8 mouse cellular contexts compared by ENCODE assay signal in the genomic region with DNA sequence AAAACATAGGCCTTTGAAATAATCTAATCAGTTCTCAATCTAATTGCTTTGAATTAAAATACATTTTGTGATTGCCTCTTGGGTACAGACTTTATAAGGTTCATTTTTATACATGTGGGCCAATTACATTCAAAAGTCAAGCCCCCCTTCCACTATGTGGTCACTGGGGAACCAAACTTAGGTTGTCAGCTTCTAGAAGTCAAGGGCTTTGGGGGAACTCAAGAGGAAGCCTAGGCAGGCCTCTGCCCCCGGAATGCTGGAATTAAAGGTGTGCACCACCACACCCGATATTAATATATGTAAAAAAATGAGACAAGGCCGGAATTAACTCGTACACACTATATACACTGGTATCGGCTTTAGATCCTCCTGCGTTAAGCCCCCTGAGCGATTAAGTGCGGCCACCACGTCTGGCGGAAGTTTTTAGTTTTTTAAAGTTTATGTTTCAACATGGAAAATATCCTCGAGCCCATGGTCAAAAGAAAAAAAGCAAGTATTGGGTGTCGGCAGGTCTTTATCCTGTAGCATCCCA. TPM values are rescaled to one million over a fixed set of nuclear protein-coding genes. Genes with fewer than 3 reads are reported as not detected.
DNase-seq lines count a peak whose midpoint lies in the region; ATAC-seq and TF ChIP-seq lines count a peak whose summit lies in the region.

No protein-coding gene starts in this region.

- H3K9me3 ChIP-seq in embryonic facial prominence, embryonic 11.5 days (replicated peaks; ENCODE audit: control insufficient read depth, low read length) = no peaks in the 10 kb centered on the region
- H3K9me3 ChIP-seq in intestine, embryonic 16.5 days (ENCODE audit: control insufficient read depth, low read length) = no peaks in the 10 kb centered on the region
- no peaks in the 10 kb centered on the region for H3K9me3 ChIP-seq in neural tube, embryonic 12.5 days

- intact Hi-C loops in left cerebral cortex, adult 2 months (cut with DNase I) = no loop called here
- intact Hi-C loops in left cerebral cortex, postnatal 14 days (cut with DNase I) = no loop called here

- WGBS in embryonic facial prominence, embryonic 11.5 days = 3% methylated on average over 12 of the region's 12 CpGs
- 2% methylated on average over 12 of the region's 12 CpGs for whole genome bisulfite sequencing in intestine, embryonic 16.5 days
- WGBS in neural tube, embryonic 12.5 days = 3% methylated on average over 12 of the region's 12 CpGs

- no peaks in the 10 kb centered on the region for H3K36me3 ChIP-seq in embryonic facial prominence, embryonic 11.5 days (replicated peaks; ENCODE audit: control insufficient read depth, insufficient read depth, low read depth, low read length)
- H3K36me3 ChIP-seq in intestine, embryonic 16.5 days (ENCODE audit: control insufficient read depth, insufficient read depth, low read length) = no peaks in the 10 kb centered on the region
- H3K36me3 ChIP-seq in neural tube, embryonic 12.5 days = 0 out of 2 replicates have a peak, but pooled peaks cover 2% of the 10 kb centered on the region

- no peaks in the 10 kb centered on the region for H3K4me1 ChIP-seq in embryonic facial prominence, embryonic 11.5 days (ENCODE audit: control insufficient read depth, insufficient read depth, low read length)
- H3K4me1 ChIP-seq in intestine, embryonic 16.5 days (ENCODE audit: control insufficient read depth, insufficient read depth, low read length) = peaks cover 22% of the 10 kb centered on the region
- peaks cover 25% of the 10 kb centered on the region for H3K4me1 ChIP-seq in neural tube, embryonic 12.5 days

- H3K27me3 ChIP-seq in embryonic facial prominence, embryonic 11.5 days (ENCODE audit: control insufficient read depth, insufficient read depth, low read length) = no peaks in the 10 kb centered on the region
- no peaks in the 10 kb centered on the region for H3K27me3 ChIP-seq in intestine, embryonic 16.5 days (replicated peaks; ENCODE audit: control insufficient read depth, insufficient read depth, low read length)
- H3K27me3 ChIP-seq in neural tube, embryonic 12.5 days (replicated peaks) = no peaks in the 10 kb centered on the region

- no peak for ATAC-seq in embryonic facial prominence, embryonic 11.5 days (replicated peaks; ENCODE audit: insufficient number of reproducible peaks, low FRiP score, low TSS enrichment, low read depth)
- ATAC-seq in intestine, embryonic 16.5 days = peak; percentile 22; the same call in 1 of the 2 replicates
- no peak for ATAC-seq in neural tube, embryonic 12.5 days (ENCODE audit: low FRiP score, low read depth)

- no peak for TF ChIP-seq CTCF in left cerebral cortex, adult 2 months (IDR thresholded peaks at IDR 0.05)

- H3K4me2 ChIP-seq in embryonic facial prominence, embryonic 11.5 days (ENCODE audit: low read depth, low read length) = peak overlapping the region; percentile 57
- H3K4me2 ChIP-seq in intestine, embryonic 16.5 days (ENCODE audit: low read depth, low read length) = peak overlapping the region; percentile 81
- H3K4me2 ChIP-seq in neural tube, embryonic 12.5 days (replicated peaks) = peak overlapping the region; percentile 85

- DNase-seq in left cerebral cortex, adult 2 months (ENCODE audit: extremely low spot score in 1 of 2, low spot score in 2 of 2) = no peak
- DNase-seq in left cerebral cortex, postnatal 14 days (ENCODE audit: low spot score in 2 of 2) = no peak
- no peak for DNase-seq in embryonic facial prominence, embryonic 11.5 days (ENCODE audit: low spot score)
- DNase-seq in layer of hippocampus, adult 9-11 months = no peak
- no peak for DNase-seq in frontal cortex, adult 2 months (ENCODE audit: extremely low spot score in 1 of 2, low spot score in 1 of 2)
- no peak for DNase-seq in spleen, adult 18-20 months

- H3K4me3 ChIP-seq in left cerebral cortex, adult 2 months = peak overlapping the region; percentile 64
- H3K4me3 ChIP-seq in embryonic facial prominence, embryonic 11.5 days (ENCODE audit: low read depth, low read length) = peak overlapping the region; percentile 56
- peak overlapping the region; percentile 72 for H3K4me3 ChIP-seq in intestine, embryonic 16.5 days (ENCODE audit: low read length)
- H3K4me3 ChIP-seq in neural tube, embryonic 12.5 days = peak overlapping the region; percentile 61

- H3K9ac ChIP-seq in embryonic facial prominence, embryonic 11.5 days (replicated peaks; ENCODE audit: low read length) = peak overlapping the region; percentile 85
- H3K9ac ChIP-seq in intestine, embryonic 16.5 days (ENCODE audit: low read depth, low read length) = peak overlapping the region; percentile 85
- H3K9ac ChIP-seq in neural tube, embryonic 12.5 days = peak overlapping the region; percentile 76

- peak overlapping the region; percentile 88 for H3K27ac ChIP-seq in left cerebral cortex, adult 2 months
- H3K27ac ChIP-seq in embryonic facial prominence, embryonic 11.5 days (replicated peaks; ENCODE audit: low read depth, low read length) = no peak overlapping the region; the same call in 1 of the 2 replicates
- peak overlapping the region; percentile 99 for H3K27ac ChIP-seq in intestine, embryonic 16.5 days (ENCODE audit: low read length)
- H3K27ac ChIP-seq in neural tube, embryonic 12.5 days = no peak overlapping the region

RNA-seq across cellular contexts. Expression of gene Hnrnpf, which starts 16.1 kb away (rescaled TPM):
- total RNA-seq in left cerebral cortex, adult 2 months (2021) = 100 to 1,000 TPM; 111 to 116 TPM
- total RNA-seq in left cerebral cortex, postnatal 14 days (2021) = 100 to 1,000 TPM; 123 to 145 TPM
- polyA plus RNA-seq in embryonic facial prominence, embryonic 11.5 days (2014; fragmentation: Nextera tagmentation; extraction: Ambion mirVana) = 865 and 885 TPM in 2 replicates
- polyA plus RNA-seq in intestine, embryonic 16.5 days (2015; fragmentation: Nextera tagmentation; extraction: Ambion mirVana) = 751 and 822 TPM in 2 replicates
- polyA plus RNA-seq in neural tube, embryonic 12.5 days (2016; fragmentation: Nextera tagmentation; extraction: Ambion mirVana) = 463 and 469 TPM in 2 replicates
- 121 and 126 TPM in 2 replicates for polyA plus RNA-seq in frontal cortex, adult 2 months (2012; rRNA removed)

RNA-seq across cellular contexts. Expression of gene Fxyd4, which starts 21.2 kb away (rescaled TPM):
- total RNA-seq in left cerebral cortex, adult 2 months (2021) = not detected
- total RNA-seq in left cerebral cortex, postnatal 14 days (2021) = not detected
- polyA plus RNA-seq in embryonic facial prominence, embryonic 11.5 days (2014; fragmentation: Nextera tagmentation; extraction: Ambion mirVana) = 0.26 and 0.83 TPM in 2 replicates
- polyA plus RNA-seq in intestine, embryonic 16.5 days (2015; fragmentation: Nextera tagmentation; extraction: Ambion mirVana) = 1.2 and 2.0 TPM in 2 replicates
- 1.2 and 2.7 TPM in 2 replicates for polyA plus RNA-seq in neural tube, embryonic 12.5 days (2016; fragmentation: Nextera tagmentation; extraction: Ambion mirVana)
- 0.08 TPM in 1 of 2 replicates, not detected in the other for polyA plus RNA-seq in frontal cortex, adult 2 months (2012; rRNA removed)

RNA-seq across cellular contexts. Expression of gene Zfp239, which starts 54.4 kb away (rescaled TPM):
- total RNA-seq in left cerebral cortex, adult 2 months (2021) = 10 to 100 TPM; 44.7 to 49.2 TPM
- 10 to 100 TPM; 40.2 to 46.0 TPM for total RNA-seq in left cerebral cortex, postnatal 14 days (2021)
- 13.9 and 15.5 TPM in 2 replicates for polyA plus RNA-seq in embryonic facial prominence, embryonic 11.5 days (2014; fragmentation: Nextera tagmentation; extraction: Ambion mirVana)
- polyA plus RNA-seq in intestine, embryonic 16.5 days (2015; fragmentation: Nextera tagmentation; extraction: Ambion mirVana) = 3.7 and 5.4 TPM in 2 replicates
- polyA plus RNA-seq in neural tube, embryonic 12.5 days (2016; fragmentation: Nextera tagmentation; extraction: Ambion mirVana) = 11.1 and 12.0 TPM in 2 replicates
- polyA plus RNA-seq in frontal cortex, adult 2 months (2012; rRNA removed) = 24.3 and 26.8 TPM in 2 replicates

Comparison
In these comparisons a context has a peak if more than half of its experiments do, and no peak if none do; other contexts are left out.
1. H3K27ac ChIP-seq: peak in left cerebral cortex, adult 2 months (single experiment) and intestine, embryonic 16.5 days (single experiment); none in embryonic facial prominence, embryonic 11.5 days (single experiment) and neural tube, embryonic 12.5 days (single experiment).
2. Peak in every context shown above with its lines, with median percentiles within 50 percentile points of each other: H3K4me3 ChIP-seq, H3K4me2 ChIP-seq and H3K9ac ChIP-seq.